ENCODE assay signal across 10 mouse cellular contexts in genomic region chr7:114322531-114323441, GRCm38 (mm10). TPM values are rescaled to one million over a fixed set of nuclear protein-coding genes. Genes with fewer than 3 reads are reported as not detected.
DNase-seq lines count a peak whose midpoint lies in the region; ATAC-seq and TF ChIP-seq lines count a peak whose summit lies in the region.
"Had no signal": no experiment of that assay in that cellular context is flagged by ENCODE, and none has a peak within 500 bp of the region (broad histone marks: within the 10 kb centered on the region; RNA-seq: fewer than 3 reads in every experiment).

No protein-coding gene starts in this region.

- ATAC-seq in heart, embryonic 13.5 days (ENCODE audit: extremely low read depth, insufficient number of reproducible peaks, low FRiP score, low TSS enrichment) = no peak; the same call in 1 of the 2 replicates
- peak; percentile 79; the same call in 1 of the 2 replicates for ATAC-seq in kidney, postnatal 0 days (replicated peaks; ENCODE audit: low FRiP score, low read depth)
- ATAC-seq in megakaryocyte progenitor cell, adult 5-6 weeks (replicated peaks; ENCODE audit: poor library complexity) = peak; percentile 46; the same call in 1 of the 2 replicates
- ATAC-seq in midbrain, embryonic 16.5 days = no peak

- no peaks in the 10 kb centered on the region for H3K27me3 ChIP-seq in heart, embryonic 13.5 days (replicated peaks)
- no peaks in the 10 kb centered on the region for H3K27me3 ChIP-seq in kidney, postnatal 0 days (ENCODE audit: insufficient read depth, low read length)
- no peaks in the 10 kb centered on the region for H3K27me3 ChIP-seq in midbrain, embryonic 16.5 days (ENCODE audit: control insufficient read depth, insufficient read depth, low read depth, low read length)
- H3K27me3 ChIP-seq: neural tube, embryonic 13.5 days had no signal

- WGBS in heart, embryonic 13.5 days = 61% methylated on average over 9 of the region's 9 CpGs
- WGBS in kidney, postnatal 0 days = 29% methylated on average over 9 of the region's 9 CpGs
- WGBS in midbrain, embryonic 16.5 days = 83% methylated on average over 9 of the region's 9 CpGs

- H3K27ac ChIP-seq in heart, embryonic 13.5 days (replicated peaks) = peak overlapping the region; percentile 40
- H3K27ac ChIP-seq in kidney, postnatal 0 days = 0 out of 2 replicates have a peak overlapping the region, but pooled peaks have one; percentile 31
- no peak overlapping the region for H3K27ac ChIP-seq in midbrain, embryonic 16.5 days (ENCODE audit: low read length)
- H3K27ac ChIP-seq: neural tube, embryonic 13.5 days had no signal

- H3K36me3 ChIP-seq in heart, embryonic 13.5 days = no peaks in the 10 kb centered on the region
- H3K36me3 ChIP-seq in kidney, postnatal 0 days (ENCODE audit: insufficient read depth, low read length) = no peaks in the 10 kb centered on the region
- no peaks in the 10 kb centered on the region for H3K36me3 ChIP-seq in midbrain, embryonic 16.5 days (ENCODE audit: control insufficient read depth, insufficient read depth, low read length)
- H3K36me3 ChIP-seq: neural tube, embryonic 13.5 days had no signal

- no peak overlapping the region for H3K9ac ChIP-seq in heart, embryonic 13.5 days
- H3K9ac ChIP-seq in kidney, postnatal 0 days (ENCODE audit: low read depth, low read length) = no peak overlapping the region
- no peak overlapping the region for H3K9ac ChIP-seq in midbrain, embryonic 16.5 days (ENCODE audit: low read depth, low read length)
- H3K9ac ChIP-seq: neural tube, embryonic 13.5 days had no signal

- intact Hi-C loops in left cerebral cortex, postnatal 10 days (cut with DNase I) = no loop called here

- H3K4me2 ChIP-seq in heart, embryonic 13.5 days = no peak overlapping the region
- no peak overlapping the region for H3K4me2 ChIP-seq in kidney, postnatal 0 days (ENCODE audit: low read length)
- H3K4me2 ChIP-seq in midbrain, embryonic 16.5 days (ENCODE audit: low read length) = no peak overlapping the region
- H3K4me2 ChIP-seq: neural tube, embryonic 13.5 days had no signal

- no peak for TF ChIP-seq CTCF in kidney, postnatal 0 days (IDR thresholded peaks at IDR 0.05; ENCODE audit: low read depth)

- DNase-seq in heart, postnatal 4 days = no peak
- peak; percentile 24 to 31 for DNase-seq in cerebellum, postnatal 14 days
- peak; percentile 20 for DNase-seq in kidney, postnatal 0 days (ENCODE audit: low spot score)
- DNase-seq in frontal cortex, postnatal 36 days (ENCODE audit: low spot score in 2 of 2) = no peak
- DNase-seq in left cerebral cortex, postnatal 10 days (ENCODE audit: extremely low spot score in 1 of 2, low spot score in 2 of 2) = no peak

- H3K9me3 ChIP-seq in heart, embryonic 13.5 days = no peaks in the 10 kb centered on the region
- no peaks in the 10 kb centered on the region for H3K9me3 ChIP-seq in kidney, postnatal 0 days (replicated peaks; ENCODE audit: low read length)
- H3K9me3 ChIP-seq in midbrain, embryonic 16.5 days (replicated peaks; ENCODE audit: control insufficient read depth, low read length, poor library complexity, severe bottlenecking) = no peaks in the 10 kb centered on the region
- H3K9me3 ChIP-seq: neural tube, embryonic 13.5 days had no signal

- peaks cover 18% of the 10 kb centered on the region for H3K4me1 ChIP-seq in heart, embryonic 13.5 days
- H3K4me1 ChIP-seq in kidney, postnatal 0 days (replicated peaks; ENCODE audit: insufficient read depth, low read length) = peaks cover 10% of the 10 kb centered on the region; the same call in 1 of the 2 replicates
- no peaks in the 10 kb centered on the region for H3K4me1 ChIP-seq in midbrain, embryonic 16.5 days (ENCODE audit: control insufficient read depth, insufficient read depth, low read length)

- H3K4me3 ChIP-seq in heart, embryonic 13.5 days = no peak overlapping the region
- no peak overlapping the region for H3K4me3 ChIP-seq in kidney, postnatal 0 days (replicated peaks; ENCODE audit: low read depth, low read length)
- no peak overlapping the region for H3K4me3 ChIP-seq in midbrain, embryonic 16.5 days (ENCODE audit: low read depth, low read length)
- H3K4me3 ChIP-seq: erythroblast, embryonic 14.5 days; neural tube, embryonic 13.5 days had no signal

RNA-seq across cellular contexts. Expression of gene Psma1, which starts 46.9 kb away (rescaled TPM):
- 327 and 356 TPM in 2 replicates for polyA plus RNA-seq in heart, embryonic 13.5 days (2015; fragmentation: Nextera tagmentation; extraction: Ambion mirVana)
- total RNA-seq in heart, postnatal 4 days (2021) = 100 to 1,000 TPM; 147 to 148 TPM
- 387 and 389 TPM in 2 replicates for polyA plus RNA-seq in kidney, postnatal 0 days (2015; fragmentation: Nextera tagmentation; extraction: Ambion mirVana)
- total RNA-seq in megakaryocyte progenitor cell, adult 5-6 weeks (2015) = 391 and 406 TPM in 2 replicates
- total RNA-seq in megakaryocyte progenitor cell, adult 5-6 weeks (2017) = 317 and 333 TPM in 2 replicates
- 334 and 348 TPM in 2 replicates for polyA plus RNA-seq in midbrain, embryonic 16.5 days (2015; fragmentation: Nextera tagmentation; extraction: Ambion mirVana)
- 100 to 1,000 TPM; 138 to 147 TPM for total RNA-seq in left cerebral cortex, postnatal 10 days (2021)

Comparison
In these comparisons a context has a peak if more than half of its experiments do, and no peak if none do; other contexts are left out.
1. ATAC-seq: peak in kidney, postnatal 0 days (single experiment) and megakaryocyte progenitor cell, adult 5-6 weeks (single experiment); none in heart, embryonic 13.5 days (single experiment) and midbrain, embryonic 16.5 days (single experiment).
2. DNase-seq: peak in cerebellum, postnatal 14 days (2 of 2) and kidney, postnatal 0 days (single experiment); none in heart, postnatal 4 days (single experiment), frontal cortex, postnatal 36 days (0 of 2) and left cerebral cortex, postnatal 10 days (0 of 2).